Mouse (Mus musculus) lung, postnatal 0 days (tissue): ENCODE data around the gene Fryl.
A peak's percentile ranks its signal among the peaks of the same experiment; 100 is the strongest.

Experiments used
- CTCF ChIP-seq: IDR thresholded peaks from 2 replicates; pipeline ENCODE4 v1.5.1; 2016; ENCODE audit warnings: antibody characterized with exemption, mild to moderate bottlenecking
- EP300 ChIP-seq: IDR thresholded peaks from 2 replicates; pipeline ENCODE4 v1.6.1; 2016; ENCODE audit warnings: antibody characterized with exemption, mild to moderate bottlenecking, control low read depth

DNA sequence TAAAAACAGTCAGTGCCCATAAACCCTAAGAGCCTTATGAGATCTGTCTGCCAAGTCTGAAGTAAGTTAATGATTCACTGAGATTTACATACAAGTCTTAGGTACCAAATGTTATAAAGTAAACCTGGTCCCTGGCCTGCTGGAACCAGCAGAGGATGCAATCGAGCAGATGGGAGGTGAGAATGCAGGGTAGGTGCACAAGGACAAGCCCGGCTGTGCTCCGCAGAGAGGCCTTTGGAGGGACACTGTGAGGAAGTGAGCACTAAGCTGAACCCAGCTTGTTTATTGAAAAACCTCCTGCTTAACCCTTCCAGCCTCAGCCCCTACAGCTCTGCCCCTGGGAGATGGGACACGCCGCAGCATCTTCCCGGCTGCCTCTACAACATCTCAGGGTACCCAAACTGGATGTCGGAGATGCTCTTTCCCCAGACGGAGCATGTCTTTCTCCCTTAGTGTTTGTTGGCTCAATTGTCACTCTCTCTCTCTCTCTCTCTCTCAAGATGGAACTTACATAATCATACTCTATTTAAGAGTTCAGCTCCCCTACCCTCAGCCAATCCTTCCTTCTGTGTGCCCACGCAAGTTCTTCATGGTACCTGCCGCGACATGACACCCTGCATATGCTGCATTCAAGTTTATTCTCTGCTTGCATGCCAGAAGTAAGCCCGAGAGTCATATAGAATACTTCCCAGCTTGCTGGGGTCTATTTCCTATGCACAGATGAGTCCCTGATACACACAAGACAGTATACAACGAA lies 136.3 kb downstream of the Fryl start:
- TF ChIP-seq EP300 (no peak), CTCF (peak; percentile 20; the same call in 1 of the 2 replicates)
